In genomic region chr10:86017781-86018180, GRCm38 (mm10) we compare ENCODE assay signal across 20 mouse cellular contexts. TPM values are rescaled to one million over a fixed set of nuclear protein-coding genes. Genes with fewer than 3 reads are reported as not detected.
"Had no signal": no experiment of that assay in that cellular context is flagged by ENCODE, and none has a peak within 500 bp of the region (broad histone marks: within the 10 kb centered on the region; RNA-seq: fewer than 3 reads in every experiment).

No protein-coding gene starts in this region.

- H3K9me3 ChIP-seq: megakaryocyte, embryonic 14.5 days; midbrain, embryonic 13.5 days; midbrain, embryonic 15.5 days; neural tube, embryonic 12.5 days; stomach, embryonic 15.5 days had no signal

- ATAC-seq: midbrain, embryonic 13.5 days; midbrain, embryonic 15.5 days had no signal

- H3K9ac ChIP-seq: lung, embryonic 14.5 days; midbrain, embryonic 13.5 days; midbrain, embryonic 15.5 days; neural tube, embryonic 12.5 days; stomach, embryonic 15.5 days had no signal

- H3K4me2 ChIP-seq: lung, embryonic 14.5 days; midbrain, embryonic 11.5 days; midbrain, embryonic 13.5 days; midbrain, embryonic 15.5 days; neural tube, embryonic 12.5 days; stomach, embryonic 15.5 days had no signal

- H3K36me3 ChIP-seq: midbrain, embryonic 13.5 days; midbrain, embryonic 15.5 days; neural tube, embryonic 12.5 days; stomach, embryonic 15.5 days had no signal

- H3K27me3 ChIP-seq: midbrain, embryonic 13.5 days; neural tube, embryonic 12.5 days; stomach, embryonic 15.5 days had no signal

- H3K4me3 ChIP-seq: megakaryocyte, embryonic 14.5 days; midbrain, embryonic 13.5 days; midbrain, embryonic 15.5 days; neural tube, embryonic 12.5 days; stomach, embryonic 15.5 days had no signal

- DNase-seq: lung, adult 18-20 months; lung, embryonic 14.5 days; lung, postnatal 14 days; lung, postnatal 36 days; right cerebral cortex, postnatal 14 days; thymus, adult 2 months; thymus, postnatal 25 days; thymus, postnatal 4 days had no signal

- H3K27ac ChIP-seq: macrophage; midbrain, embryonic 13.5 days; midbrain, embryonic 15.5 days; neural tube, embryonic 12.5 days; stomach, embryonic 15.5 days; stomach, postnatal 0 days had no signal

RNA-seq across cellular contexts. Expression of gene Bpifc, which starts 6.1 kb away (rescaled TPM):
- total RNA-seq: monocyte, adult 5-6 weeks; neutrophil, adult 5-6 weeks had no signal
- polyA plus RNA-seq: macrophage; midbrain, embryonic 13.5 days; midbrain, embryonic 15.5 days; neural tube, embryonic 12.5 days; neural tube, embryonic 14.5 days; spleen, adult 2 months had no signal
